Mouse (Mus musculus): Measurements from ENCODE around the gene Nfic.

Nfic gene

GRCm38 (mm10) chr10:81417227-81418215 is 37.9 kb downstream of the Nfic start:
- no peak for DNase-seq (ENCODE audit: low read depth)

- peak; percentile 90 for DNase-seq (ENCODE audit: low read depth)
Measured at GRCm38 (mm10) chr10:81416581-81417226, 38.7 kb downstream of the Nfic start.

- no peak for DNase-seq (ENCODE audit: low read depth)
Measured at GRCm38 (mm10) chr10:81415549-81416310, 39.7 kb downstream of the Nfic start.

- no peak for DNase-seq (ENCODE audit: low read depth)
Measured at GRCm38 (mm10) chr10:81415146-81415545, 40.3 kb downstream of the Nfic start.

- no peak for DNase-seq (ENCODE audit: low read depth)
Measured at GRCm38 (mm10) chr10:81414682-81415081, 40.8 kb downstream of the Nfic start.

GRCm38 (mm10) chr10:81413310-81414261 is 41.8 kb downstream of the Nfic start:
- no peak for DNase-seq (ENCODE audit: low read depth)

GRCm38 (mm10) chr10:81412586-81413309 is 42.7 kb downstream of the Nfic start:
- DNase-seq (ENCODE audit: low read depth): no peak

- DNase-seq (ENCODE audit: low read depth): no peak
Measured at GRCm38 (mm10) chr10:81411471-81412400, 43.7 kb downstream of the Nfic start.

- DNase-seq (ENCODE audit: low read depth): no peak
Measured at GRCm38 (mm10) chr10:81410981-81411380, 44.5 kb downstream of the Nfic start.

- DNase-seq (ENCODE audit: low read depth): no peak
Measured at GRCm38 (mm10) chr10:81410350-81410749, 45.1 kb downstream of the Nfic start.

- no peak for DNase-seq (ENCODE audit: low read depth)
Measured at GRCm38 (mm10) chr10:81409330-81409729, 46.1 kb downstream of the Nfic start.

GRCm38 (mm10) chr10:81408871-81409291 is 46.6 kb downstream of the Nfic start:
- no peak for DNase-seq (ENCODE audit: low read depth)

- DNase-seq (ENCODE audit: low read depth): no peak
Measured at GRCm38 (mm10) chr10:81408424-81408729, 47.1 kb downstream of the Nfic start.

GRCm38 (mm10) chr10:81407539-81408423 is 47.7 kb downstream of the Nfic start:
- DNase-seq (ENCODE audit: low read depth): peak; percentile 88

GRCm38 (mm10) chr10:81406504-81407440 is 48.7 kb downstream of the Nfic start:
- DNase-seq (ENCODE audit: low read depth): no peak

GRCm38 (mm10) chr10:81405588-81406201 is 49.7 kb downstream of the Nfic start:
- no peak for DNase-seq (ENCODE audit: low read depth)

GRCm38 (mm10) chr10:81404720-81405119 is 50.7 kb downstream of the Nfic start:
- DNase-seq (ENCODE audit: low read depth): no peak
